Mouse (Mus musculus) gonadal fat pad, adult 2 months (tissue): ENCODE measurements around the gene Zfp987. TPM values are rescaled to one million over a fixed set of nuclear protein-coding genes. Genes with fewer than 3 reads are reported as not detected.
"Not testable (repeated sequence)": the region's sequence is repeated elsewhere in the genome, so short reads cannot be mapped to it uniquely, and the experiment has no call there.

ENCODE experiments used
- DNase-seq: peaks from one replicate; pipeline ENCODE4 v3.0.0-alpha.2; 2012; ENCODE audit warnings: low read depth
- polyA plus RNA-seq: library from polyadenylated mRNA; depleted of rRNA; stranded (reverse); fragments of >200 nt; gene quantifications from 2 replicates; pipeline ENCODE4 v1.2.3, GENCODE M21; 2012; rRNA removed

Zfp987 gene
- polyA plus RNA-seq, 1 experiment, result not detected

GRCm38 (mm10) chr4:146173378-146174226, 76.5 kb downstream of the Zfp987 start:
- DNase-seq, result not testable (repeated sequence)

Other genes starting within 250 kb of the Zfp987 start
- gene Zfp986, start 228.5 kb upstream of the Zfp987 start, polyA plus RNA-seq, result not detected in 2 replicates
- gene Zfp600, start 59.5 kb downstream of the Zfp987 start, polyA plus RNA-seq, result 0.03 TPM in 1 of 2 replicates, not detected in the other